Mouse (Mus musculus): ENCODE data around the gene Lrrc8d. TPM values are rescaled to one million over a fixed set of nuclear protein-coding genes. Genes with fewer than 3 reads are reported as not detected.

Lrrc8d gene
- polyA plus RNA-seq, 1 experiment from 2014 or later = 14.5 TPM

DNA sequence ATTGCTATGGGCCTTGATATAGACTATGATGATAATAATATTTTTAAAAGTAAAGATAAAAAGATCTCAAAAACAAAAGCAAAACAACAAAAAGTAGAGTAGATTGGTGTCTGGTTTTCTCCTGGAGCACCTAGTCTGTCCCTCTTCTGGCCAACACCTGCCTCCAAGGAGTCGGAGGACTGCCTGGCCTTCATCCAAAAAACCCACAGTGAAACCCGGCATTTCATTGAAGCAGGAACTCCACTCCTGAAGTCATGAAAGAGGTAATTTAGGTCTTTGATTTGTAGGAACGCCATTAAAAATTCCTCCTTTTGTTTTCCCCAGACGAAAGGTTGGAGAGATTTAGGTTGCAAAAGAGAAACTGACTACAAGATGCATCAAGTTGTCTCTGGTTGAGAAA, 167.7 kb downstream of the Lrrc8d start:
- no peaks in the 10 kb centered on the region for H3K27me3 ChIP-seq (replicated peaks; ENCODE audit: control insufficient read depth, insufficient read depth, low read length)
- no peak overlapping the region for H3K9ac ChIP-seq (ENCODE audit: low read depth, low read length)
- no peak for ATAC-seq

DNA sequence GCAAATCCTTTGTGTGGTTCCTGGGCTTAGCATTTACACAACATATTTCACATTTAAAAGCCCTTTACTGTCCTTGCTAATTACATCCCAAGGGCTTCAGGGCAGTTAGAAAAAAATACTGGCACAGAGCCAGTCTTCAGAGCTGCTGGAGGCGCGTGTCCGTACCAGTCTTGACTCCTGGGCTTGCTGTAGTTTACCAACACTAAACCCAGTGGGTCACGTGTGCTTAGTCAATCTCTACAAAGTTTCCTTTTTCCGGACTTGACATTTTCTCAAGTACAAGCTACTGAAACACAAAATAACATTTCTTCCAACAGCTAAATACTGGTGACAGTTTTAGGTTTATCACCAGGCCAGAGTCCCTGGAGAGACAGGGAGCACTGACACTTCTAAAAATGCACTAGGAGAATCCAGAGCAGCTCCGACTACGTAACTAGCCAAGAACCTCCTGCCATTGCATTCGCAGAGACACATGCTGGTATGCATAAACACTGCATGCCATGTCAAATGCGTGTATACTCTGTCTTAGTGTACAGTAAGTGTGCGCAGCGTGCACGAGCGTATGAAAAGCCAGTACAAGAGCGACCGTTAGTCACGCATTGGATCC, 168.2 kb downstream of the Lrrc8d start:
- WGBS = 70% methylated on average over 16 of the region's 16 CpGs
- H3K4me2 ChIP-seq (replicated peaks; ENCODE audit: low read depth) = no peak overlapping the region; the same call in 1 of the 2 replicates
- no peak overlapping the region for H3K9ac ChIP-seq (ENCODE audit: low read depth, low read length)

More for the DNA sequence above, 167.7 kb downstream of the Lrrc8d start:
- Histone ChIP-seq H3K4me2 (replicated peaks; ENCODE audit: low read depth) (no peak overlapping the region; the same call in 1 of the 2 replicates), H3K4me1 (replicated peaks; ENCODE audit: control insufficient read depth, insufficient read depth, low read length) (no peaks in the 10 kb centered on the region), H3K36me3 (ENCODE audit: control insufficient read depth, insufficient read depth) (no peaks in the 10 kb centered on the region), H3K4me3 (ENCODE audit: low read depth, low read length) (no peak overlapping the region), H3K27ac (ENCODE audit: low read depth, low read length) (no peak overlapping the region), H3K9me3 (ENCODE audit: control insufficient read depth) (no peaks in the 10 kb centered on the region)
- WGBS = 60% methylated on average over 4 of the region's 4 CpGs
- no peak for TF ChIP-seq CTCF (IDR thresholded peaks at IDR 0.05; ENCODE audit: low read depth)

DNA sequence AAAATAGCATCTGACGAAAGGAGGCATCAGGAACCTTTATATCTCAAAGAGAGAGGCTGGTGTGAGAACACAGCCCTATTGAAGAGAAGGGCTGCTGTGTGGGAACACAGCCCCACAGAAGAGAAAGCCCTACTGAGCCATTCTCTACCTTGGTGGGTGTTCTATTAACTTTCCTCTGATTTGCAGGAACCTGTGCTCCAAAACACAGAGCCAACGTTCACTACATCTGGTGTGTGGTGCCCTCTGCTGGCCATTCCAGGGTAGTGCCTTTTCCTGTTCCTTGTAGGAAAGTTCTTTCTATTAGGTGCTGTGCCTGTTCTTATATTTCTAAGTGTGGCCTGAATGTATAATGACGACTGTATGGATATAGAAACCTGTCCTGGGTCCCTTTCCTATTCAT, 168.8 kb downstream of the Lrrc8d start:
- TF ChIP-seq CTCF (IDR thresholded peaks at IDR 0.05; ENCODE audit: low read depth) = peak; percentile 96
- peak; percentile 36 for ATAC-seq
- WGBS = 31% methylated on average over 3 of the region's 3 CpGs

More for the DNA sequence above, 168.2 kb downstream of the Lrrc8d start:
- Histone ChIP-seq H3K36me3 (ENCODE audit: control insufficient read depth, insufficient read depth) (no peaks in the 10 kb centered on the region), H3K9me3 (ENCODE audit: control insufficient read depth) (no peaks in the 10 kb centered on the region), H3K4me1 (replicated peaks; ENCODE audit: control insufficient read depth, insufficient read depth, low read length) (no peaks in the 10 kb centered on the region), H3K4me3 (ENCODE audit: low read depth, low read length) (no peak overlapping the region), H3K27me3 (replicated peaks; ENCODE audit: control insufficient read depth, insufficient read depth, low read length) (no peaks in the 10 kb centered on the region), H3K27ac (ENCODE audit: low read depth, low read length) (no peak overlapping the region)
- ATAC-seq = no peak
- no peak for TF ChIP-seq CTCF (IDR thresholded peaks at IDR 0.05; ENCODE audit: low read depth)

DNA sequence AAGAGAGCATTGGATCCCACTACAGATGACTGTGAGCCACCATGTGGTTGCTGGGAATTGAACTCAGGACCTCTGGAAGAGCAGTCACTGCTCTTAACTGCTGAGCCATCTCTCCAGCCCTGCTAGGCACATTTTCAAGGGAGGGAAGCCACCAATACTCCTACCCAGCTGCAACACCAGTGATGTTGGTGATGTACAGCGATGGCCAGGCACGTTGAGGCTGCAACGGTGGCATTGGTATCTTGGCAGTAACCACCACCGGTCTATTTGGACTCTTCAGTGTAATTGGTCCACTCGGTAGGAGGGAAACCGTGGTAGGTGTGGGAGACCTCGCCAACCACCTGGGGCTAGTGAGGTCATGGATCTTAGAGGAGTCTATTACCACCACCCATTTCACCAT, 170.0 kb downstream of the Lrrc8d start:
- ATAC-seq = no peak
- no peak overlapping the region for H3K9ac ChIP-seq (ENCODE audit: low read depth, low read length)
- H3K4me2 ChIP-seq (replicated peaks; ENCODE audit: low read depth) = no peak overlapping the region
- H3K4me3 ChIP-seq (ENCODE audit: low read depth, low read length) = no peak overlapping the region
- TF ChIP-seq CTCF (IDR thresholded peaks at IDR 0.05; ENCODE audit: low read depth) = no peak
- H3K36me3 ChIP-seq (ENCODE audit: control insufficient read depth, insufficient read depth) = no peaks in the 10 kb centered on the region
- WGBS = 90% methylated on average over 7 of the region's 7 CpGs
- H3K27ac ChIP-seq (ENCODE audit: low read depth, low read length) = no peak overlapping the region
- H3K9me3 ChIP-seq (ENCODE audit: control insufficient read depth) = no peaks in the 10 kb centered on the region
- H3K4me1 ChIP-seq (replicated peaks; ENCODE audit: control insufficient read depth, insufficient read depth, low read length) = no peaks in the 10 kb centered on the region
- no peaks in the 10 kb centered on the region for H3K27me3 ChIP-seq (replicated peaks; ENCODE audit: control insufficient read depth, insufficient read depth, low read length)

More for the DNA sequence above, 168.8 kb downstream of the Lrrc8d start:
- no peaks in the 10 kb centered on the region for H3K9me3 ChIP-seq (ENCODE audit: control insufficient read depth)
- H3K36me3 ChIP-seq (ENCODE audit: control insufficient read depth, insufficient read depth) = no peaks in the 10 kb centered on the region
- H3K9ac ChIP-seq (ENCODE audit: low read depth, low read length) = no peak overlapping the region
- no peaks in the 10 kb centered on the region for H3K4me1 ChIP-seq (replicated peaks; ENCODE audit: control insufficient read depth, insufficient read depth, low read length)
- H3K27me3 ChIP-seq (replicated peaks; ENCODE audit: control insufficient read depth, insufficient read depth, low read length) = no peaks in the 10 kb centered on the region
- H3K4me2 ChIP-seq (replicated peaks; ENCODE audit: low read depth) = no peak overlapping the region
- H3K27ac ChIP-seq (ENCODE audit: low read depth, low read length) = no peak overlapping the region
- no peak overlapping the region for H3K4me3 ChIP-seq (ENCODE audit: low read depth, low read length)

DNA sequence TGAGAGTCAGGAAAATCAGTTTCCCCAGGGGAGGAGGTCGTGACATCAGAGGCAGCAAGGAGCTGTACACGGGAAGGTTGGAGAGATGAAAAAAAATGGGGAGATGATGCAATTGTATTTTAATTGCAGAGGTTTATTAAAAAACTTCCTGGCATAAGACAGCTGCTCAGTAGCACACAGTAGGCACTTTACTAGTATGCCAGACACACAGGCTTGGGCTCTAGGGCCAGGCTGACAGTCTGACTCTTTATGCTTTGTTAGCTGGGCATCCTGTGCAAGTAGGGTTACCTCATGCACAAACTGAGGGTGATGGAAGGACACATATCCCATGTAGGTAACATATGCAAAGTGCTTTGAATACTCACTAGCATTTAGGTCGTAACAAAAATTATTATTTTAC, 171.4 kb downstream of the Lrrc8d start:
- 73% methylated on average over 3 of the region's 3 CpGs for WGBS
- H3K36me3 ChIP-seq (ENCODE audit: control insufficient read depth, insufficient read depth) = no peaks in the 10 kb centered on the region
- no peak overlapping the region for H3K27ac ChIP-seq (ENCODE audit: low read depth, low read length)
- H3K4me1 ChIP-seq (replicated peaks; ENCODE audit: control insufficient read depth, insufficient read depth, low read length) = no peaks in the 10 kb centered on the region; the same call in 1 of the 2 replicates
- no peak for ATAC-seq
- no peak overlapping the region for H3K4me2 ChIP-seq (replicated peaks; ENCODE audit: low read depth)
- no peak overlapping the region for H3K9ac ChIP-seq (ENCODE audit: low read depth, low read length)
- TF ChIP-seq CTCF (IDR thresholded peaks at IDR 0.05; ENCODE audit: low read depth) = no peak
- no peak overlapping the region for H3K4me3 ChIP-seq (ENCODE audit: low read depth, low read length)
- no peaks in the 10 kb centered on the region for H3K27me3 ChIP-seq (replicated peaks; ENCODE audit: control insufficient read depth, insufficient read depth, low read length)
- H3K9me3 ChIP-seq (ENCODE audit: control insufficient read depth) = no peaks in the 10 kb centered on the region

DNA sequence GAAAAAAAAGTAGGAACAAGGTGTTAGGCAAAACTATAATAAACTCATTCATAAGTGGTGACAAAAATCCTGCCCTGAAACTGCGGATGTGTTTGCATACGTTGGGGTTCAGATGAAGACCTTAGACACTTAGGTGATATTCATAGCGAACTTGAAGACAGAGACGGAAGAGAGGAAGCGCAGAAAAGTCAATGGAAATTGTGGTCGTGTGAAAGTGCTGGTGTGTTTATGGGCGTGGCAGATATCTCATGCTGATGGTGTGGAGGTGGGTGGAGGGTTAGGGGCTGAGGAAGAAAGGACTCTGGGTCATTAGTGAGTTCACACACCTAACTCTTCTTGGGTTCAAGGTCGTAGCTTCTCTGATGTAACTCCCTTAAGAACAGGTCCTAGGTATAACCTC, 172.4 kb downstream of the Lrrc8d start:
- Histone ChIP-seq H3K27me3 (replicated peaks; ENCODE audit: control insufficient read depth, insufficient read depth, low read length) (no peaks in the 10 kb centered on the region), H3K4me2 (replicated peaks; ENCODE audit: low read depth) (no peak overlapping the region), H3K27ac (ENCODE audit: low read depth, low read length) (no peak overlapping the region), H3K9me3 (ENCODE audit: control insufficient read depth) (no peaks in the 10 kb centered on the region), H3K9ac (ENCODE audit: low read depth, low read length) (no peak overlapping the region), H3K4me3 (ENCODE audit: low read depth, low read length) (no peak overlapping the region), H3K36me3 (ENCODE audit: control insufficient read depth, insufficient read depth) (no peaks in the 10 kb centered on the region), H3K4me1 (replicated peaks; ENCODE audit: control insufficient read depth, insufficient read depth, low read length) (no peaks in the 10 kb centered on the region; the same call in 1 of the 2 replicates)
- ATAC-seq = no peak
- TF ChIP-seq CTCF (IDR thresholded peaks at IDR 0.05; ENCODE audit: low read depth) = no peak
- 74% methylated on average over 8 of the region's 8 CpGs for WGBS
